12 mouse cellular contexts compared by ENCODE assay signal in genomic region chr5:7911975-7912374, GRCm38 (mm10). TPM values are rescaled to one million over a fixed set of nuclear protein-coding genes. Genes with fewer than 3 reads are reported as not detected.
DNase-seq lines count a peak whose midpoint lies in the region; ATAC-seq lines count a peak whose summit lies in the region.
"Had no signal": no experiment of that assay in that cellular context is flagged by ENCODE, and none has a peak within 500 bp of the region (broad histone marks: within the 10 kb centered on the region; RNA-seq: fewer than 3 reads in every experiment).

No protein-coding gene starts in this region.

- no peak overlapping the region for H3K9ac ChIP-seq in hindbrain, embryonic 13.5 days
- no peak overlapping the region for H3K9ac ChIP-seq in neural tube, embryonic 15.5 days (replicated peaks)
- H3K9ac ChIP-seq: hindbrain, embryonic 15.5 days; limb, embryonic 12.5 days; stomach, embryonic 15.5 days had no signal

- DNase-seq in hindbrain, embryonic 10.5 days (ENCODE audit: low spot score) = peak; percentile 16
- DNase-seq in neural tube, embryonic 10.5 days (ENCODE audit: extremely low spot score, low spot score) = peak; percentile 13
- DNase-seq in embryo, embryonic 9.5 days (ENCODE audit: extremely low spot score) = peak; percentile 19
- no peak for DNase-seq in ovary, postnatal 36 days (ENCODE audit: low spot score)
- DNase-seq in layer of hippocampus, adult 18-20 months (ENCODE audit: low spot score in 2 of 2) = no peak
- DNase-seq: cerebellum, postnatal 36 days had no signal

- no peaks in the 10 kb centered on the region for H3K4me1 ChIP-seq in hindbrain, embryonic 10.5 days (replicated peaks)
- H3K4me1 ChIP-seq in hindbrain, embryonic 13.5 days (replicated peaks) = no peaks in the 10 kb centered on the region
- H3K4me1 ChIP-seq in neural tube, embryonic 15.5 days = no peaks in the 10 kb centered on the region
- H3K4me1 ChIP-seq: forebrain, embryonic 10.5 days; hindbrain, embryonic 15.5 days; limb, embryonic 12.5 days; stomach, embryonic 15.5 days had no signal

- no peak overlapping the region for H3K4me2 ChIP-seq in hindbrain, embryonic 13.5 days
- H3K4me2 ChIP-seq in neural tube, embryonic 15.5 days = no peak overlapping the region
- H3K4me2 ChIP-seq: hindbrain, embryonic 15.5 days; limb, embryonic 12.5 days; stomach, embryonic 15.5 days had no signal

- no peak for ATAC-seq in hindbrain, embryonic 13.5 days (ENCODE audit: low FRiP score)
- ATAC-seq in neural tube, embryonic 15.5 days (ENCODE audit: low FRiP score) = no peak

- H3K36me3 ChIP-seq in hindbrain, embryonic 10.5 days = no peaks in the 10 kb centered on the region
- no peaks in the 10 kb centered on the region for H3K36me3 ChIP-seq in hindbrain, embryonic 13.5 days
- no peaks in the 10 kb centered on the region for H3K36me3 ChIP-seq in neural tube, embryonic 15.5 days
- H3K36me3 ChIP-seq: forebrain, embryonic 10.5 days; hindbrain, embryonic 15.5 days; limb, embryonic 12.5 days; stomach, embryonic 15.5 days had no signal

- WGBS in hindbrain, embryonic 10.5 days = 71% methylated on average over 3 of the region's 3 CpGs
- WGBS in hindbrain, embryonic 13.5 days = 76% methylated on average over 3 of the region's 3 CpGs
- 76% methylated on average over 3 of the region's 3 CpGs for WGBS in neural tube, embryonic 15.5 days

- no peak overlapping the region for H3K27ac ChIP-seq in hindbrain, embryonic 10.5 days
- no peak overlapping the region for H3K27ac ChIP-seq in hindbrain, embryonic 13.5 days
- no peak overlapping the region for H3K27ac ChIP-seq in neural tube, embryonic 15.5 days (replicated peaks)
- H3K27ac ChIP-seq: forebrain, embryonic 10.5 days; hindbrain, embryonic 15.5 days; limb, embryonic 12.5 days; stomach, embryonic 15.5 days had no signal

- no peaks in the 10 kb centered on the region for H3K9me3 ChIP-seq in hindbrain, embryonic 10.5 days
- no peaks in the 10 kb centered on the region for H3K9me3 ChIP-seq in hindbrain, embryonic 13.5 days
- H3K9me3 ChIP-seq in neural tube, embryonic 15.5 days (replicated peaks) = no peaks in the 10 kb centered on the region
- H3K9me3 ChIP-seq: forebrain, embryonic 10.5 days; hindbrain, embryonic 15.5 days; limb, embryonic 12.5 days; stomach, embryonic 15.5 days had no signal

- no peaks in the 10 kb centered on the region for H3K27me3 ChIP-seq in hindbrain, embryonic 10.5 days (ENCODE audit: insufficient read depth, poor library complexity, severe bottlenecking)
- no peaks in the 10 kb centered on the region for H3K27me3 ChIP-seq in hindbrain, embryonic 13.5 days
- no peaks in the 10 kb centered on the region for H3K27me3 ChIP-seq in neural tube, embryonic 15.5 days (replicated peaks)
- H3K27me3 ChIP-seq: hindbrain, embryonic 15.5 days; limb, embryonic 12.5 days; stomach, embryonic 15.5 days had no signal

- H3K4me3 ChIP-seq in hindbrain, embryonic 10.5 days = no peak overlapping the region
- H3K4me3 ChIP-seq in hindbrain, embryonic 13.5 days = no peak overlapping the region
- no peak overlapping the region for H3K4me3 ChIP-seq in neural tube, embryonic 15.5 days (replicated peaks)
- H3K4me3 ChIP-seq: forebrain, embryonic 10.5 days; hindbrain, embryonic 15.5 days; limb, embryonic 12.5 days; stomach, embryonic 15.5 days had no signal

RNA-seq across cellular contexts. Expression of gene Steap4, which starts 48.3 kb away (rescaled TPM):
- 0.13 and 0.17 TPM in 2 replicates for polyA plus RNA-seq in hindbrain, embryonic 10.5 days (2016; fragmentation: Nextera tagmentation; extraction: Ambion mirVana)
- polyA plus RNA-seq in hindbrain, embryonic 13.5 days (2015; fragmentation: Nextera tagmentation; extraction: Ambion mirVana) = 0.08 and 0.26 TPM in 2 replicates
- polyA plus RNA-seq in neural tube, embryonic 15.5 days (2015; fragmentation: Nextera tagmentation; extraction: Ambion mirVana) = 0.45 and 1.3 TPM in 2 replicates
- total RNA-seq in layer of hippocampus, adult 18-20 months (2021) = under 1 TPM; 0.13 to 0.15 TPM

Comparison
In these comparisons a context has a peak if more than half of its experiments do, and no peak if none do; other contexts are left out.
1. DNase-seq: peak in hindbrain, embryonic 10.5 days (single experiment), neural tube, embryonic 10.5 days (single experiment) and embryo, embryonic 9.5 days (single experiment); none in ovary, postnatal 36 days (single experiment) and layer of hippocampus, adult 18-20 months (0 of 2).